Comparison of ENCODE assay signal across 8 mouse cellular contexts in genomic region chr5:35900401-35901225, GRCm38 (mm10). TPM values are rescaled to one million over a fixed set of nuclear protein-coding genes. Genes with fewer than 3 reads are reported as not detected.
A peak's percentile ranks its signal among the peaks of the same experiment; 100 is the strongest.
DNase-seq lines count a peak whose midpoint lies in the region; ATAC-seq and TF ChIP-seq lines count a peak whose summit lies in the region.

No protein-coding gene starts in this region.

- WGBS in forebrain, embryonic 10.5 days = 25% methylated on average over 10 of the region's 10 CpGs
- 32% methylated on average over 9 of the region's 10 CpGs for WGBS in forebrain, embryonic 11.5 days
- 18% methylated on average over 10 of the region's 10 CpGs for WGBS in lung, postnatal 0 days
- WGBS in neural tube, embryonic 14.5 days = 13% methylated on average over 10 of the region's 10 CpGs

- intact Hi-C loops in left cerebral cortex, postnatal 25 days (cut with DNase I) = no loop called here

- no peak for ATAC-seq in forebrain, embryonic 11.5 days (replicated peaks; ENCODE audit: low FRiP score)
- peak; percentile 42 for ATAC-seq in lung, postnatal 0 days
- ATAC-seq in neural tube, embryonic 14.5 days (ENCODE audit: low read depth) = no peak

- no peak overlapping the region for H3K4me2 ChIP-seq in forebrain, embryonic 11.5 days (ENCODE audit: low read depth, low read length, severe bottlenecking)
- no peak overlapping the region for H3K4me2 ChIP-seq in lung, postnatal 0 days (replicated peaks; ENCODE audit: low read depth, low read length)
- H3K4me2 ChIP-seq in neural tube, embryonic 14.5 days (ENCODE audit: low read depth, low read length) = peak overlapping the region; percentile 23; the same call in 1 of the 2 replicates

- no peaks in the 10 kb centered on the region for H3K36me3 ChIP-seq in forebrain, embryonic 10.5 days (replicated peaks)
- no peaks in the 10 kb centered on the region for H3K36me3 ChIP-seq in forebrain, embryonic 11.5 days (ENCODE audit: control insufficient read depth, insufficient read depth, low read length)
- no peaks in the 10 kb centered on the region for H3K36me3 ChIP-seq in lung, postnatal 0 days (ENCODE audit: insufficient read depth, low read length)
- no peaks in the 10 kb centered on the region for H3K36me3 ChIP-seq in neural tube, embryonic 14.5 days (ENCODE audit: control insufficient read depth, insufficient read depth, low read length)

- H3K4me3 ChIP-seq in forebrain, embryonic 10.5 days = no peak overlapping the region
- H3K4me3 ChIP-seq in forebrain, embryonic 11.5 days (ENCODE audit: low read depth, low read length) = no peak overlapping the region
- H3K4me3 ChIP-seq in lung, postnatal 0 days (ENCODE audit: low read depth, low read length) = no peak overlapping the region
- no peak overlapping the region for H3K4me3 ChIP-seq in neural tube, embryonic 14.5 days (ENCODE audit: low read depth, low read length)

- H3K9ac ChIP-seq in forebrain, embryonic 11.5 days (ENCODE audit: low read length) = no peak overlapping the region
- no peak overlapping the region for H3K9ac ChIP-seq in lung, postnatal 0 days (replicated peaks; ENCODE audit: low read depth)
- no peak overlapping the region for H3K9ac ChIP-seq in neural tube, embryonic 14.5 days (replicated peaks; ENCODE audit: low read depth, low read length)

- peak overlapping the region; percentile 63 for H3K27ac ChIP-seq in forebrain, embryonic 10.5 days
- no peak overlapping the region for H3K27ac ChIP-seq in forebrain, embryonic 11.5 days (ENCODE audit: low read depth, low read length)
- peak overlapping the region; percentile 35 for H3K27ac ChIP-seq in lung, postnatal 0 days (ENCODE audit: low read length)
- no peak overlapping the region for H3K27ac ChIP-seq in neural tube, embryonic 14.5 days (ENCODE audit: low read depth, low read length)

- no peaks in the 10 kb centered on the region for H3K27me3 ChIP-seq in forebrain, embryonic 10.5 days (ENCODE audit: poor library complexity, severe bottlenecking)
- H3K27me3 ChIP-seq in forebrain, embryonic 11.5 days (ENCODE audit: control insufficient read depth, insufficient read depth, low read length) = no peaks in the 10 kb centered on the region
- H3K27me3 ChIP-seq in lung, postnatal 0 days (replicated peaks; ENCODE audit: insufficient read depth, low read length) = no peaks in the 10 kb centered on the region
- H3K27me3 ChIP-seq in neural tube, embryonic 14.5 days (ENCODE audit: control insufficient read depth, insufficient read depth, low read length) = no peaks in the 10 kb centered on the region

- H3K4me1 ChIP-seq in forebrain, embryonic 10.5 days = peaks cover 42% of the 10 kb centered on the region
- H3K4me1 ChIP-seq in forebrain, embryonic 11.5 days (replicated peaks; ENCODE audit: control insufficient read depth, insufficient read depth, low read length) = peaks cover 5% of the 10 kb centered on the region; the same call in 1 of the 2 replicates
- peaks cover 9% of the 10 kb centered on the region; the same call in 1 of the 2 replicates for H3K4me1 ChIP-seq in lung, postnatal 0 days (ENCODE audit: insufficient read depth, low read depth, low read length)
- H3K4me1 ChIP-seq in neural tube, embryonic 14.5 days (ENCODE audit: control insufficient read depth, insufficient read depth, low read length) = peaks cover 55% of the 10 kb centered on the region

- TF ChIP-seq EP300 in lung, postnatal 0 days (IDR thresholded peaks at IDR 0.05) = no peak

- no peak for TF ChIP-seq CTCF in lung, postnatal 0 days (IDR thresholded peaks at IDR 0.05)

- DNase-seq in forebrain, embryonic 10.5 days (ENCODE audit: extremely low spot score, low spot score) = no peak
- no peak for DNase-seq in forebrain, embryonic 11.5 days (ENCODE audit: low spot score)
- DNase-seq in lung, postnatal 0 days (ENCODE audit: low spot score) = peak; percentile 58
- no peak for DNase-seq in lung, adult 18-20 months
- DNase-seq in kidney, adult 9 months = peak; percentile 70
- DNase-seq in natural killer cell, adult 2 months (ENCODE audit: low spot score in 2 of 2) = no peak
- DNase-seq in left cerebral cortex, postnatal 25 days (ENCODE audit: low spot score in 2 of 2) = no peak

- no peaks in the 10 kb centered on the region for H3K9me3 ChIP-seq in forebrain, embryonic 10.5 days
- no peaks in the 10 kb centered on the region for H3K9me3 ChIP-seq in forebrain, embryonic 11.5 days (ENCODE audit: control insufficient read depth, low read length)
- no peaks in the 10 kb centered on the region for H3K9me3 ChIP-seq in lung, postnatal 0 days (ENCODE audit: low read length)
- H3K9me3 ChIP-seq in neural tube, embryonic 14.5 days (ENCODE audit: control insufficient read depth, low read length) = no peaks in the 10 kb centered on the region

RNA-seq across cellular contexts. Expression of gene Afap1, which starts 7.5 kb away (rescaled TPM):
- 12.8 and 14.3 TPM in 2 replicates for polyA plus RNA-seq in forebrain, embryonic 10.5 days (2016; fragmentation: Nextera tagmentation; extraction: Ambion mirVana)
- 30.4 and 32.5 TPM in 2 replicates for polyA plus RNA-seq in forebrain, embryonic 11.5 days (2014; fragmentation: Nextera tagmentation; extraction: Ambion mirVana)
- polyA plus RNA-seq in lung, postnatal 0 days (2015; fragmentation: Nextera tagmentation; extraction: Ambion mirVana) = 12.9 and 14.7 TPM in 2 replicates
- 73.7 and 74.1 TPM in 2 replicates for polyA plus RNA-seq in neural tube, embryonic 14.5 days (2014; fragmentation: Nextera tagmentation; extraction: Ambion mirVana)
- total RNA-seq in left cerebral cortex, postnatal 25 days (2021) = 10 to 100 TPM; 30.3 to 31.1 TPM

Comparison
In these comparisons a context has a peak if more than half of its experiments do, and no peak if none do; other contexts are left out.
1. DNase-seq: peak in lung, postnatal 0 days (single experiment) and kidney, adult 9 months (single experiment); none in forebrain, embryonic 10.5 days (single experiment), forebrain, embryonic 11.5 days (single experiment), lung, adult 18-20 months (0 of 2), natural killer cell, adult 2 months (0 of 2) and left cerebral cortex, postnatal 25 days (0 of 2).
2. H3K27ac ChIP-seq: peak in forebrain, embryonic 10.5 days (single experiment) and lung, postnatal 0 days (single experiment); none in forebrain, embryonic 11.5 days (single experiment) and neural tube, embryonic 14.5 days (single experiment).